Mouse (Mus musculus) brain, embryonic 14.5 days (tissue): ENCODE measurements around the gene Dhx58.

ENCODE experiments used
- CTCF ChIP-seq: fragments of 200-500 bp; IDR thresholded peaks from 2 replicates; pipeline ENCODE4 v1.5.1; 2012; ENCODE audit warnings: inconsistent platforms, mild to moderate bottlenecking, moderate library complexity, borderline replicate concordance; ENCODE audit not compliant: insufficient read depth, insufficient read length; ENCODE audit errors: extremely low read depth
- POLR2A ChIP-seq: fragments of 200-500 bp; IDR thresholded peaks from 2 replicates; pipeline ENCODE4 v1.6.1; 2012; ENCODE audit warnings: mild to moderate bottlenecking, inconsistent platforms, borderline replicate concordance; ENCODE audit not compliant: poor library complexity, insufficient read depth, insufficient read length, severe bottlenecking; ENCODE audit errors: extremely low read depth

GRCm38 (mm10) chr11:100702081-100702851 is 1.8 kb downstream of the Dhx58 start:
- no peak for TF ChIP-seq POLR2A
- TF ChIP-seq CTCF = peak; percentile 84
